Mouse (Mus musculus) embryo, embryonic 11 days (tissue): Measurements from ENCODE around the gene Atp8a2.

Source experiments
- DNase-seq: peaks from one replicate; pipeline ENCODE4 v3.0.0-alpha.2; 2015

Atp8a2 gene

GRCm38 (mm10) chr14:59701492-59701891, 495.5 kb downstream of the Atp8a2 start:
- no peak for DNase-seq

- DNase-seq: no peak
Measured at GRCm38 (mm10) chr14:59695160-59695559, 501.8 kb downstream of the Atp8a2 start.

GRCm38 (mm10) chr14:59692164-59692563, 504.8 kb downstream of the Atp8a2 start:
- no peak for DNase-seq

GRCm38 (mm10) chr14:59691402-59691801, 505.6 kb downstream of the Atp8a2 start:
- peak; percentile 15 for DNase-seq

GRCm38 (mm10) chr14:59690954-59691353, 506.0 kb downstream of the Atp8a2 start:
- DNase-seq: no peak

GRCm38 (mm10) chr14:59689596-59689995, 507.4 kb downstream of the Atp8a2 start:
- peak; percentile 12 for DNase-seq

- no peak for DNase-seq
Measured at GRCm38 (mm10) chr14:59686229-59686628, 510.8 kb downstream of the Atp8a2 start.

- DNase-seq: no peak
Measured at GRCm38 (mm10) chr14:59685343-59685742, 511.6 kb downstream of the Atp8a2 start.

GRCm38 (mm10) chr14:59681906-59682305, 515.1 kb downstream of the Atp8a2 start:
- no peak for DNase-seq

- DNase-seq: peak; percentile 23
Measured at GRCm38 (mm10) chr14:59677598-59678003, 519.4 kb downstream of the Atp8a2 start.

GRCm38 (mm10) chr14:59675330-59675729, 521.6 kb downstream of the Atp8a2 start:
- no peak for DNase-seq

- DNase-seq: no peak
Measured at GRCm38 (mm10) chr14:59674556-59674955, 522.4 kb downstream of the Atp8a2 start.

- no peak for DNase-seq
Measured at GRCm38 (mm10) chr14:59672893-59673515, 524.0 kb downstream of the Atp8a2 start.

GRCm38 (mm10) chr14:59657098-59657497, 539.9 kb downstream of the Atp8a2 start:
- DNase-seq: no peak

GRCm38 (mm10) chr14:59656591-59656990, 540.4 kb downstream of the Atp8a2 start:
- no peak for DNase-seq

GRCm38 (mm10) chr14:59649337-59649736, 547.6 kb downstream of the Atp8a2 start:
- no peak for DNase-seq

- no peak for DNase-seq
Measured at GRCm38 (mm10) chr14:59648611-59649010, 548.4 kb downstream of the Atp8a2 start.

GRCm38 (mm10) chr14:59646826-59647697, 549.9 kb downstream of the Atp8a2 start:
- DNase-seq: no peak

- DNase-seq: no peak
Measured at GRCm38 (mm10) chr14:59644896-59645295, 552.1 kb downstream of the Atp8a2 start.

- no peak for DNase-seq
Measured at GRCm38 (mm10) chr14:59644166-59644565, 552.8 kb downstream of the Atp8a2 start.

GRCm38 (mm10) chr14:59643582-59643981, 553.4 kb downstream of the Atp8a2 start:
- DNase-seq: no peak

GRCm38 (mm10) chr14:59641856-59642255, 555.1 kb downstream of the Atp8a2 start:
- DNase-seq: peak; percentile 69

GRCm38 (mm10) chr14:59638906-59639703, 557.9 kb downstream of the Atp8a2 start:
- peak; percentile 25 for DNase-seq
